Mouse (Mus musculus): Measurements from ENCODE around the gene Epb41l1. TPM values are rescaled to one million over a fixed set of nuclear protein-coding genes. Genes with fewer than 3 reads are reported as not detected.

The Epb41l1 gene
- polyA plus RNA-seq (2012; rRNA removed): 46.6 and 50.9 TPM in 2 replicates

GRCm38 (mm10) chr2:156420694-156421380 is at the start of gene Epb41l1:
Gene Epb41l1 (plus strand): TSS chr2:156420909.

GRCm38 (mm10) chr2:156547123-156547891 is 126.6 kb downstream of the Epb41l1 start, which contains the start of gene Aar2:
Gene Aar2 (plus strand): TSS chr2:156547584.

Other genes with a start within 250 kb of the Epb41l1 start
- gene Rbm39, start 240.7 kb upstream of the Epb41l1 start, polyA plus RNA-seq (2012; rRNA removed): 64.9 and 70.8 TPM in 2 replicates
- 29.2 and 32.2 TPM in 2 replicates for gene Phf20, start 224.4 kb upstream of the Epb41l1 start, polyA plus RNA-seq (2012; rRNA removed)
- gene Cnbd2, start 108.6 kb upstream of the Epb41l1 start, polyA plus RNA-seq (2012; rRNA removed): 1.2 and 1.5 TPM in 2 replicates
- 289 and 408 TPM in 2 replicates for gene Scand1, start 108.2 kb upstream of the Epb41l1 start, polyA plus RNA-seq (2012; rRNA removed)
- 26.3 and 31.3 TPM in 2 replicates for gene Aar2, start 126.7 kb downstream of the Epb41l1 start, polyA plus RNA-seq (2012; rRNA removed)
- 115 and 125 TPM in 2 replicates for gene Dlgap4, start 192.8 kb downstream of the Epb41l1 start, polyA plus RNA-seq (2012; rRNA removed)